Mouse (Mus musculus) liver, embryonic 14.5 days (tissue): ENCODE data around the gene Uba52. TPM values are rescaled to one million over a fixed set of nuclear protein-coding genes. Genes with fewer than 3 reads are reported as not detected.
A peak's percentile ranks its signal among the peaks of the same experiment; 100 is the strongest.

Experiments used
- ATAC-seq: fragments of 200-750 bp; cut with Nextera tagmentation; 2 replicates; pipeline ENCODE4 v1.8.0; 2017; ENCODE audit warnings: moderate number of reproducible peaks, mild to moderate bottlenecking, moderate library complexity; ENCODE audit not compliant: insufficient read depth
- DNase-seq, 3 experiments: peaks; one replicate each; pipeline ENCODE4 v3.0.0-alpha.2; 2012 to 2013; ENCODE audit warnings: low read depth in 3 of 3, low spot score in 3 of 3
- H3K27ac ChIP-seq: fragments of 300-500 bp; sonication (generic); 2 replicates; pipeline ENCODE4 v1.5.1; 2014; ENCODE audit warnings: moderate library complexity, mild to moderate bottlenecking, control low read depth, inconsistent platforms
- H3K27me3 ChIP-seq: fragments of 300-500 bp; sonication (generic); 2 replicates; pipeline ENCODE4 v1.6.1; 2014; ENCODE audit warnings: mild to moderate bottlenecking, low read length, moderate library complexity; ENCODE audit not compliant: control insufficient read depth, insufficient read depth
- H3K36me3 ChIP-seq: fragments of 300-500 bp; sonication (generic); replicated peaks from 2 replicates; pipeline ENCODE4 v1.6.1; 2014; ENCODE audit warnings: low read depth; ENCODE audit not compliant: control insufficient read depth, insufficient read depth
- H3K4me1 ChIP-seq, 2 experiments: fragments of 200-500 bp in 1 of 2; fragments of 300-500 bp in 1 of 2; sonication (generic) in 1 of 2; replicated peaks; 2 replicates each; pipeline ENCODE4 v1.6.1; 2012 to 2014; ENCODE audit warnings: antibody characterized with exemption in 1 of 2, inconsistent platforms in 1 of 2, low read length in 1 of 2; ENCODE audit not compliant: control insufficient read depth in 2 of 2, insufficient read depth in 2 of 2
- H3K4me2 ChIP-seq: fragments of 300-500 bp; sonication (generic); 2 replicates; pipeline ENCODE4 v1.6.1; 2014; ENCODE audit warnings: low read depth, mild to moderate bottlenecking, control low read depth, moderate library complexity
- H3K4me3 ChIP-seq, 2 experiments: fragments of 200-500 bp in 1 of 2; fragments of 300-500 bp in 1 of 2; sonication (generic) in 1 of 2; 2 replicates each; pipeline ENCODE4 v1.5.1; 2012 to 2014; ENCODE audit warnings: low read depth in 2 of 2, low read length in 2 of 2, mild to moderate bottlenecking in 2 of 2, control low read depth in 1 of 2, inconsistent platforms in 1 of 2, moderate library complexity in 1 of 2; ENCODE audit not compliant: insufficient read depth in 1 of 2
- H3K9ac ChIP-seq: fragments of 300-500 bp; sonication (generic); replicated peaks from 2 replicates; pipeline ENCODE4 v1.6.1; 2014; ENCODE audit warnings: mild to moderate bottlenecking, control low read depth, moderate library complexity
- H3K9me3 ChIP-seq: fragments of 300-500 bp; sonication (generic); 2 replicates; pipeline ENCODE4 v1.6.1; 2016; ENCODE audit warnings: low read length, mixed read lengths; ENCODE audit not compliant: control insufficient read depth
- CTCF ChIP-seq: IDR thresholded peaks from 2 replicates; pipeline ENCODE4 v1.5.1; 2016; ENCODE audit warnings: antibody characterized with exemption, low read depth, control low read depth
- EP300 ChIP-seq: IDR thresholded peaks from 2 replicates; pipeline ENCODE4 v1.6.1; 2016; ENCODE audit warnings: antibody characterized with exemption, low read depth
- WGBS: fragments of 180-500 bp; shearing (Covaris S2); extraction: QIAGEN DNeasy Blood & Tissue Kit; methylation state at CpG from one replicate; pipeline ENCODE4 v1.1.7; 2014; ENCODE audit not compliant: insufficient replicate concordance; 5-methylcytosine and 5-hydroxymethylcytosine counted together
- polyA plus RNA-seq, 2 experiments: library from polyadenylated mRNA; depleted of rRNA in 1 of 2; stranded (reverse) in 1 of 2; unstranded in 1 of 2; fragments of >200 nt; fragmentation: Nextera tagmentation in 1 of 2; extraction: Ambion mirVana in 1 of 2; gene quantifications; 2 replicates each; pipeline versions ENCODE4 v1.2.1 to v1.2.3; 2012 to 2014

Gene Uba52
- polyA plus RNA-seq, 2 experiments: 773 to 870 TPM

GRCm38 (mm10) chr8:70493692-70494415 is 16.7 kb downstream of the Uba52 start:
- H3K27ac ChIP-seq: no peak overlapping the region
- H3K36me3 ChIP-seq: no peaks in the 10 kb centered on the region
- peaks cover 0 to 2% of the 10 kb centered on the region in 2 experiments; a peak in 1 of 4 replicates for H3K4me1 ChIP-seq
- TF ChIP-seq EP300 (no peak), CTCF (no peak)
- 2% methylated on average over 46 of the region's 47 CpGs for WGBS
- no peak overlapping the region for H3K9ac ChIP-seq
- DNase-seq (no peak), ATAC-seq (no peak)
- no peaks in the 10 kb centered on the region for H3K9me3 ChIP-seq
- H3K4me2 ChIP-seq: no peak overlapping the region
- H3K27me3 ChIP-seq: peaks cover 95% of the 10 kb centered on the region
- no peak overlapping the region for H3K4me3 ChIP-seq

- Histone ChIP-seq H3K4me3 (peak within 1 kb of the TSS in 1 of 2 experiments; percentile 29; a peak in 2 of 4 replicates), H3K9ac (no peak within 1 kb of the TSS), H3K27me3 (peaks cover 98% of the 10 kb centered on the region), H3K27ac (no peak within 1 kb of the TSS), H3K36me3 (no peaks in the 10 kb centered on the region), H3K9me3 (no peaks in the 10 kb centered on the region), H3K4me2 (peak within 1 kb of the TSS; percentile 40), H3K4me1 (0 out of 4 replicates have a peak, but pooled peaks cover 0 to 2% of the 10 kb centered on the region in 2 experiments)
- ATAC-seq (no peak), DNase-seq (no peak)
- WGBS: 1% methylated on average over 74 of the region's 93 CpGs
- TF ChIP-seq CTCF: no peak
- TF ChIP-seq EP300: no peak
Measured at GRCm38 (mm10) chr8:70492664-70493640, 17.6 kb downstream of the Uba52 start, which contains the start of gene Crlf1. Gene Crlf1 (plus strand): TSS chr8:70493158.

- H3K9ac ChIP-seq: no peak overlapping the region
- ATAC-seq (no peak), DNase-seq (no peak)
- peaks cover 99% of the 10 kb centered on the region for H3K27me3 ChIP-seq
- no peak overlapping the region for H3K27ac ChIP-seq
- no peak overlapping the region for H3K4me2 ChIP-seq
- TF ChIP-seq CTCF: no peak
- no peak for TF ChIP-seq EP300
- 0 out of 4 replicates have a peak, but pooled peaks cover 0 to 2% of the 10 kb centered on the region in 2 experiments for H3K4me1 ChIP-seq
- H3K36me3 ChIP-seq: no peaks in the 10 kb centered on the region
- no peaks in the 10 kb centered on the region for H3K9me3 ChIP-seq
- H3K4me3 ChIP-seq: no peak overlapping the region
- WGBS: 6% methylated on average over 20 of the region's 20 CpGs
Measured at GRCm38 (mm10) chr8:70490880-70491495, 19.6 kb downstream of the Uba52 start.

GRCm38 (mm10) chr8:70490061-70490879 is 20.3 kb downstream of the Uba52 start:
- no peak for ATAC-seq
- H3K4me3 ChIP-seq: no peak overlapping the region
- 17% methylated on average over 10 of the region's 10 CpGs for WGBS

More at GRCm38 (mm10) chr8:70490061-70490879, 20.3 kb downstream of the Uba52 start:
- DNase-seq: no peak
- H3K9me3 ChIP-seq: no peaks in the 10 kb centered on the region
- H3K4me1 ChIP-seq: 0 out of 4 replicates have a peak, but pooled peaks cover 0 to 2% of the 10 kb centered on the region in 2 experiments
- H3K27ac ChIP-seq: no peak overlapping the region
- peaks cover 99% of the 10 kb centered on the region for H3K27me3 ChIP-seq
- TF ChIP-seq EP300: no peak
- TF ChIP-seq CTCF: no peak
- no peak overlapping the region for H3K9ac ChIP-seq
- H3K36me3 ChIP-seq: no peaks in the 10 kb centered on the region
- H3K4me2 ChIP-seq: no peak overlapping the region
